Mouse (Mus musculus) duodenum, adult 2 months (tissue): Measurements from ENCODE around the gene BC030870. TPM values are rescaled to one million over a fixed set of nuclear protein-coding genes. Genes with fewer than 3 reads are reported as not detected.

Experiments
- polyA plus RNA-seq: library from polyadenylated mRNA; depleted of rRNA; stranded (reverse); fragments of >200 nt; gene quantifications from 2 replicates; pipeline ENCODE4 v1.2.3, GENCODE M21; 2012; ENCODE audit warnings: low replicate concordance; rRNA removed

The BC030870 gene
- 3.4 and 5.5 TPM in 2 replicates for polyA plus RNA-seq

GRCm38 (mm10) chr8:65129199-65129788, at the start of gene BC030870:
Gene BC030870, minus strand, starts transcription at chr8:65129563.

GRCm38 (mm10) chr8:65074733-65075132, 54.6 kb downstream of the BC030870 start, which contains the start of gene Gm10663:
Gene Gm10663, plus strand, starts transcription at chr8:65075033.

GRCm38 (mm10) chr8:65037117-65037533, 92.2 kb downstream of the BC030870 start, which contains the start of gene Apela:
Gene Apela, minus strand, starts transcription at chr8:65037336.

Other genes starting within 250 kb of the BC030870 start
- gene Tmem192, start 182.4 kb downstream of the BC030870 start, polyA plus RNA-seq = 38.6 and 76.0 TPM in 2 replicates
- not detected in 2 replicates for gene Trim75, start 141.7 kb downstream of the BC030870 start, polyA plus RNA-seq
- not detected in 2 replicates for gene Trim61, start 111.0 kb downstream of the BC030870 start, polyA plus RNA-seq
- not detected in 2 replicates for gene Trim60, start 111.0 kb downstream of the BC030870 start, polyA plus RNA-seq
- gene Apela, start 92.2 kb downstream of the BC030870 start, polyA plus RNA-seq = not detected in 2 replicates
- not detected in 2 replicates for gene Gm10663, start 54.5 kb downstream of the BC030870 start, polyA plus RNA-seq